Mouse (Mus musculus) hindbrain, embryonic 12.5 days (tissue): ENCODE measurements at regions not wholly inside any gene's neighbourhood (a gene's known extent, or its start where the extent isn't known, plus 50 kb on each side); places are given as distances from the start of the nearest gene placed in this dataset.

Experiments used
- ATAC-seq: fragments of 200-750 bp; cut with Nextera tagmentation; 2 replicates; pipeline ENCODE4 v1.8.0; 2017; ENCODE audit warnings: moderate TSS enrichment; ENCODE audit not compliant: low FRiP score
- H3K27ac ChIP-seq: fragments of 300-500 bp; sonication (generic); 2 replicates; pipeline ENCODE4 v1.5.1; 2016; ENCODE audit warnings: mild to moderate bottlenecking
- H3K27me3 ChIP-seq: fragments of 300-500 bp; sonication (generic); 2 replicates; pipeline ENCODE4 v1.6.1; 2016; ENCODE audit warnings: mild to moderate bottlenecking
- H3K36me3 ChIP-seq: fragments of 300-500 bp; sonication (generic); 2 replicates; pipeline ENCODE4 v1.6.1; 2016; ENCODE audit warnings: mild to moderate bottlenecking
- H3K4me1 ChIP-seq: fragments of 300-500 bp; sonication (generic); 2 replicates; pipeline ENCODE4 v1.6.1; 2016
- H3K4me2 ChIP-seq: fragments of 300-500 bp; sonication (generic); replicated peaks from 2 replicates; pipeline ENCODE4 v1.6.1; 2016; ENCODE audit warnings: mild to moderate bottlenecking
- H3K4me3 ChIP-seq: fragments of 300-500 bp; sonication (generic); 2 replicates; pipeline ENCODE4 v1.5.1; 2016; ENCODE audit warnings: mild to moderate bottlenecking
- H3K9ac ChIP-seq: fragments of 300-500 bp; sonication (generic); 2 replicates; pipeline ENCODE4 v1.6.1; 2016; ENCODE audit warnings: mild to moderate bottlenecking, moderate library complexity
- H3K9me3 ChIP-seq: fragments of 300-500 bp; sonication (generic); replicated peaks from 2 replicates; pipeline ENCODE4 v1.6.1; 2016; ENCODE audit warnings: mild to moderate bottlenecking
- WGBS: fragments of 180-500 bp; shearing (Covaris S2); methylation state at CpG from one replicate; pipeline ENCODE4 v1.1.7; 2016; 5-methylcytosine and 5-hydroxymethylcytosine counted together

DNA sequence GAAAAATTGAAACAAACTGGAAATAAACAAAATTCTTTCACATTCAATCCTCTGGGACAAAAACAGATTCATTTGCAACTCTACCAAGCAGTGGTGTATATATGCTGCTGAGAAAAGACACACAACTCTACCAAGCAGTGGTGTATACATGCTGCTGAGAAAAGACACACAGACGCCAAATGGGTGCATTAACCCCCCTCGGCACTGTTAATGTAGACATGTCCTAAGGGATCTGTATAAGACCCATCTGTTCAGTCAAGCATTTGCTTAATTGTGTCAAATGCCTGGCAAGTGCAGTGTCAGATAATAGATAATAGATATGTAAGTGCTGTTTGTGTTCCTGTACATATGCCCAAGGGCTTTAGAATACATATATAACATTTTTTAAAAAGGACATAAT lies 1035.2 kb upstream of the B3galt2 start:
- Histone ChIP-seq H3K27me3 (no peaks in the 10 kb centered on the region), H3K9ac (no peak overlapping the region), H3K4me3 (no peak overlapping the region), H3K4me2 (no peak overlapping the region), H3K27ac (no peak overlapping the region), H3K9me3 (no peaks in the 10 kb centered on the region), H3K36me3 (no peaks in the 10 kb centered on the region), H3K4me1 (no peaks in the 10 kb centered on the region)
- 61% methylated on average over 2 of the region's 2 CpGs for WGBS
- peak; percentile 50; the same call in 1 of the 2 replicates for ATAC-seq

DNA sequence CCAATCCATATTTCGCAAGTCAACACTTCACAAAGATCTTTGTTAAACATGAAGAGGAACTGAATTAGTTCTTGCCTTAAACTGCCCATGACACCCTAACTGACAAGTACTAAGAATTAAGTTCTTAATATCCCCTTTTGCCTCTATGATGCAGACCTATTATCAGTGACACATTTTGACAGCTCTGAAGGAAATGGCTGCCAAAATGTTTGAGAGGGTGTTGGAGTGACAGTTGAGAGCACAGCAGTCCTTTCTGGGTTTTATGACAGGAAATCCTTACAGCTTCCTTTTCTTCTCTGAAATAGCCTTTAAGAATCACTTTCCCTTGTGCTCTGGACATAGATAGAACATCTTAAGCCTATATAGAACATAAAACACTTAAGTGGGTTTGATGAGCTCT lies 1034.4 kb upstream of the B3galt2 start:
- Histone ChIP-seq H3K36me3 (no peaks in the 10 kb centered on the region), H3K4me3 (no peak overlapping the region), H3K4me1 (no peaks in the 10 kb centered on the region), H3K9me3 (no peaks in the 10 kb centered on the region), H3K4me2 (no peak overlapping the region), H3K27me3 (no peaks in the 10 kb centered on the region), H3K27ac (no peak overlapping the region), H3K9ac (no peak overlapping the region)
- 100% methylated on average over 1 of the region's 1 CpGs for WGBS
- ATAC-seq, result no peak

GRCm38 (mm10) chr1:142621464-142621863 lies 1019.0 kb upstream of the B3galt2 start:
- Histone ChIP-seq H3K9me3 (no peaks in the 10 kb centered on the region), H3K36me3 (no peaks in the 10 kb centered on the region), H3K4me2 (no peak overlapping the region), H3K27me3 (no peaks in the 10 kb centered on the region), H3K27ac (no peak overlapping the region), H3K9ac (no peak overlapping the region), H3K4me1 (no peaks in the 10 kb centered on the region), H3K4me3 (no peak overlapping the region)
- WGBS, result 83% methylated on average over 2 of the region's 2 CpGs
- ATAC-seq, result no peak

- Histone ChIP-seq H3K27me3 (no peaks in the 10 kb centered on the region), H3K36me3 (no peaks in the 10 kb centered on the region), H3K4me2 (no peak overlapping the region), H3K9me3 (no peaks in the 10 kb centered on the region), H3K27ac (no peak overlapping the region), H3K4me1 (no peaks in the 10 kb centered on the region), H3K4me3 (no peak overlapping the region), H3K9ac (no peak overlapping the region)
- ATAC-seq, result no peak
- 75% methylated on average over 4 of the region's 4 CpGs for whole genome bisulfite sequencing
Observed at GRCm38 (mm10) chr1:142624303-142624702, 1016.2 kb upstream of the B3galt2 start.

DNA sequence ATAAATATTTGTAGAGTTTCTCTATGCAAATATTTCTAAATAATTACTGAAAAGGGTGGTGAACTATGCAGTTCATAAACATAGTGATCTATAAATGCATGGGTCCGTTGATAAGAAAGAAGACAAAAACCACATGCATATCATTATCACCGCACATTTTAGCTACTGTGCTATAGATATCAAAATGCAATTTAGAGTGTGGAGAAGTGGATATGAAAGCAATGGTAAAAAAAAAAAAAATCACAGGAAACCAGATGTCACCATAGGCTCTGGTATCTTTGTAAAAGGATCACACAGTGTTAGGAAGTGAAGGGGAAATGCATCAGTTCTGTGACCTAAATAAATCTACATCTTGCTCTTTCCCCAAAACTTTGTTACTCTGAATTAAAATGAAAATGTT lies 985.2 kb upstream of the B3galt2 start:
- Histone ChIP-seq H3K4me1 (no peaks in the 10 kb centered on the region), H3K4me3 (no peak overlapping the region), H3K36me3 (no peaks in the 10 kb centered on the region), H3K4me2 (no peak overlapping the region), H3K9me3 (no peaks in the 10 kb centered on the region), H3K27me3 (no peaks in the 10 kb centered on the region), H3K27ac (no peak overlapping the region), H3K9ac (no peak overlapping the region)
- WGBS, result 88% methylated on average over 2 of the region's 2 CpGs
- ATAC-seq, result no peak

- H3K36me3 ChIP-seq, result no peaks in the 10 kb centered on the region
- no peak for ATAC-seq
- no peaks in the 10 kb centered on the region for H3K9me3 ChIP-seq
- 67% methylated on average over 4 of the region's 4 CpGs for WGBS
- H3K9ac ChIP-seq, result no peak overlapping the region
- H3K4me3 ChIP-seq, result no peak overlapping the region
- no peaks in the 10 kb centered on the region for H3K27me3 ChIP-seq
- no peak overlapping the region for H3K27ac ChIP-seq
- no peaks in the 10 kb centered on the region for H3K4me1 ChIP-seq
- H3K4me2 ChIP-seq, result no peak overlapping the region
Observed at GRCm38 (mm10) chr1:142665262-142665661, 975.2 kb upstream of the B3galt2 start.

DNA sequence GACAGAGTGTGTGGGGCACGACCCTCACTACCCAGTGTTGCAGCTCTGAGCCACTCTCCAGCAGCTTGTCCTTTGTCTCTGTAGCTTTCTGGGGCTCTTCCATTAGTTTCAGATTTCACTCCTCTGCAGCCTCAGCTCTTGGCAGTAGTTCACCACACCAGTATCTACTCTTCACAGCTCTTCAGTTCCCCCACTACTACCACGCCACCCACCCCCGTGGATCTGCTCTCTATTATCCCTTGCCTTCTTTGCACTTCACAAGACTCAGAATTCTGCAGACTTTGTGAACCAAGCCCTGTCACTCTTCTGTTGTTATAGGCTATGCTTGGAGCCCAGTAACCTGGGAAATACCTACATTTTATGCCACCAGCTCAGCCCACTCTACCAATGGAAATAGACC lies 960.5 kb upstream of the B3galt2 start:
- H3K4me1 ChIP-seq, result no peaks in the 10 kb centered on the region
- H3K4me3 ChIP-seq, result no peak overlapping the region
- H3K9me3 ChIP-seq, result no peaks in the 10 kb centered on the region
- no peak overlapping the region for H3K9ac ChIP-seq
- no peaks in the 10 kb centered on the region for H3K36me3 ChIP-seq
- no peak for ATAC-seq
- 70% methylated on average over 3 of the region's 3 CpGs for WGBS
- no peak overlapping the region for H3K27ac ChIP-seq
- H3K4me2 ChIP-seq, result no peak overlapping the region
- H3K27me3 ChIP-seq, result no peaks in the 10 kb centered on the region

DNA sequence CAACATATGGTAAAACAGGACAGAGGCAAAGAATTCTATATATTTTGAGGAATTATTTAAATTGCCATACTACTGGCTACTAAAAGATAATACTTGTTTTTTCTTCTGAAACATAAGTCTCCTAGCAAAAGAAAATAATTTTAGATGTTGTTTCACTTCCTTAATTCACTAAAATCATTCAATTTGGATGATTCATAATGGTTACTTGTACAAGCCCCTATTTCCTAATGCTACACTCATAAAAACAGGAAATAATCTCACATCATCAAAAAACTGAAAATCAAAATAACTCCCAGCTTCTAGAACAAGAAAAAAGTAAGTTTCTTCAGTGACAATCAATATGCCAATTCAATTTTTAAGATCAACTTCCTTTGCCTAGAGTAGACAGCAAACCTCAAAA lies 951.6 kb upstream of the B3galt2 start:
- H3K4me3 ChIP-seq, result no peak overlapping the region
- H3K4me2 ChIP-seq, result no peak overlapping the region
- H3K9ac ChIP-seq, result no peak overlapping the region
- H3K27me3 ChIP-seq, result no peaks in the 10 kb centered on the region
- H3K9me3 ChIP-seq, result no peaks in the 10 kb centered on the region
- no peaks in the 10 kb centered on the region for H3K4me1 ChIP-seq
- ATAC-seq, result no peak
- H3K27ac ChIP-seq, result no peak overlapping the region
- H3K36me3 ChIP-seq, result no peaks in the 10 kb centered on the region

DNA sequence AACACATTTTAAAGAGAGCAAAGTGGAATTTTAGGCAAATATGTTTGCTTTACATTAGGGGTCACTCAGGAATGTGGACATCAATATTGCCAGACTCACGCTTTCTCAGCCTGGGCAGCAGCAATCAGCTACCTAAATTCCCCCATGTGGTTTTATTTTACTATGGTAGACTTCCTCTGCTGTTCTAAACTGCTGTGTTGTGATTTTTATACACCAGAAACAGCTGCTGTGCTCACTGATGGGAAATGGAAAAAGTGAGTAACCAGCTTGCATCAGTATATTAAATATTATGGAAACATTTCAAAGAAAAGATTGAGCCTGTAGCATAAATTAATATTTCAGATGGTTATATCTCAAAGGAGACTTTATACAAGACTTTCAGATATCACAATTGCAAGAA lies 945.3 kb upstream of the B3galt2 start:
- Histone ChIP-seq H3K9me3 (no peaks in the 10 kb centered on the region), H3K27me3 (no peaks in the 10 kb centered on the region), H3K36me3 (no peaks in the 10 kb centered on the region), H3K4me2 (no peak overlapping the region), H3K4me3 (no peak overlapping the region), H3K9ac (no peak overlapping the region), H3K27ac (no peak overlapping the region), H3K4me1 (no peaks in the 10 kb centered on the region)
- no peak for ATAC-seq
- WGBS, result 61% methylated on average over 1 of the region's 1 CpGs

DNA sequence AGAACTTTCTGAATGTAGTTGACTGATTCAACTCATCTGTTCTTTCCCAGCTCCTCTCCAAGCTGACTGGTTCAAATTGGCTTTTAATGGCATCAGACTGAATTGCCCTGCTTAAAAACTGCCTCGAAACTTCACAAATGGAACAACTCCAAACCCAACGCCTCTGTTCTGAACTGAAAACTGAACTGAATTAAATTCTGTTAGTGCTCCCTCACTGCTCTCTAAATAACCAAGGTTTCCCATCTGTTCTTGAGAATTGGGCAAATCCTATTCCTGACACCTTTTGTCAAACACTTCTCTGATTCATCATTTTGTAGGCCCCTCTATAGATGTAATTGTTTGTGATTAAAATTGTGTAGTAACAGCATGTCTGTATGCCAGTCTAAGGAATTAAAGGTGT lies 932.2 kb upstream of the B3galt2 start:
- no peak overlapping the region for H3K4me2 ChIP-seq
- H3K27me3 ChIP-seq, result no peaks in the 10 kb centered on the region
- H3K9me3 ChIP-seq, result no peaks in the 10 kb centered on the region
- H3K4me1 ChIP-seq, result no peaks in the 10 kb centered on the region
- no peak overlapping the region for H3K4me3 ChIP-seq
- WGBS, result 87% methylated on average over 2 of the region's 2 CpGs
- no peak overlapping the region for H3K27ac ChIP-seq
- H3K36me3 ChIP-seq, result no peaks in the 10 kb centered on the region
- no peak for ATAC-seq
- no peak overlapping the region for H3K9ac ChIP-seq

DNA sequence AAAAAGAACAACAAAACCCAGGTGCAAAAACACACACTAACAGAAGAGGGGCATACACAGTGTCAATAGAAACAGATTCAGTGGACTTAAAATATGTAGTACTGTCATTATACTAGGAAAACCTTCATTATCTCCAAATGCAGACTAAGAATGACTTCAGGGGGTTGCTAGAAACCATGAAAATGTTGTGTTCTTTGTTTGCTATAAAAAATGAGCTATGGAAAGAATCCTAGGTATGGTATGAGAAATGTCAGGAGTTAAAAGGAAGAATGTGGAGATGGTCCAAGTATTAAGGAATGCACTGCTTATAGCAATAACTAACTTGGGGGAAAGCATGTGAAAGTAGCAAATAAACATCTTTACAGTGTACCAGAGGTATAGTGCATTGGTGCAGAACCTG lies 910.2 kb upstream of the B3galt2 start:
- Histone ChIP-seq H3K9ac (no peak overlapping the region), H3K9me3 (no peaks in the 10 kb centered on the region), H3K4me2 (no peak overlapping the region), H3K4me1 (no peaks in the 10 kb centered on the region), H3K27ac (no peak overlapping the region), H3K36me3 (no peaks in the 10 kb centered on the region), H3K27me3 (no peaks in the 10 kb centered on the region), H3K4me3 (no peak overlapping the region)
- ATAC-seq, result no peak

- Histone ChIP-seq H3K27me3 (no peaks in the 10 kb centered on the region), H3K4me2 (no peak overlapping the region), H3K9ac (no peak overlapping the region), H3K36me3 (no peaks in the 10 kb centered on the region), H3K27ac (no peak overlapping the region), H3K4me3 (no peak overlapping the region), H3K4me1 (no peaks in the 10 kb centered on the region), H3K9me3 (no peaks in the 10 kb centered on the region)
- ATAC-seq, result no peak
Observed at GRCm38 (mm10) chr1:142734108-142734507, 906.4 kb upstream of the B3galt2 start.

GRCm38 (mm10) chr1:142738376-142738775 lies 902.1 kb upstream of the B3galt2 start:
- Histone ChIP-seq H3K36me3 (no peaks in the 10 kb centered on the region), H3K27me3 (no peaks in the 10 kb centered on the region), H3K9me3 (no peaks in the 10 kb centered on the region), H3K4me1 (no peaks in the 10 kb centered on the region), H3K4me3 (no peak overlapping the region), H3K27ac (no peak overlapping the region), H3K9ac (no peak overlapping the region), H3K4me2 (no peak overlapping the region)
- 86% methylated on average over 2 of the region's 2 CpGs for WGBS
- ATAC-seq, result no peak

DNA sequence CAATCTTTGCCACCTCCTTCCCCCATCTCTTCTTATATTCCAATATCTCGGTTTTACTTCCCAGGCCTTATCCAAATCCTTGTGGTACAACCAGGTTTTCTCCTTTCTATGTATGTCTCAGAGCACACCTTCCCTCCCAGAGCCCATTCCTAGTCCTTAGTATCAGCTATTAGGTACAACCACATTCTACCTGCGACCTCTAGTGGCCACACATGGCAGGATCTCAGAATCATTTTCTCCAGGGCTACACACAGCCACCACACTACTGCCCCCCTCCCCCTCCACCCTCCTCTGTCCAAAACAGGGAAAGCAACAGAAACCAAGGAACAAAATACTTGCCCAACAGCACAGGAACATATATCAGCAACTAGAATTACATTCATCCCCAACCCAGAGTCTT lies 898.2 kb upstream of the B3galt2 start:
- no peaks in the 10 kb centered on the region for H3K36me3 ChIP-seq
- ATAC-seq, result peak; percentile 78; the same call in 1 of the 2 replicates
- no peaks in the 10 kb centered on the region for H3K27me3 ChIP-seq
- no peak overlapping the region for H3K4me2 ChIP-seq
- H3K9ac ChIP-seq, result no peak overlapping the region
- H3K4me1 ChIP-seq, result no peaks in the 10 kb centered on the region
- H3K9me3 ChIP-seq, result no peaks in the 10 kb centered on the region
- no peak overlapping the region for H3K27ac ChIP-seq
- WGBS, result 27% methylated on average over 2 of the region's 2 CpGs
- no peak overlapping the region for H3K4me3 ChIP-seq
